Mouse (Mus musculus) embryonic facial prominence, embryonic 13.5 days (tissue): ENCODE measurements around the gene Lbr. TPM values are rescaled to one million over a fixed set of nuclear protein-coding genes. Genes with fewer than 3 reads are reported as not detected.

Source experiments
- ATAC-seq: fragments of 200-750 bp; cut with Nextera tagmentation; 2 replicates; pipeline ENCODE4 v1.8.0; 2017; ENCODE audit warnings: low read depth; ENCODE audit not compliant: insufficient number of reproducible peaks, insufficient read depth, low FRiP score, low TSS enrichment
- H3K27ac ChIP-seq: fragments of 300-500 bp; sonication (generic); 2 replicates; pipeline ENCODE4 v1.5.1; 2015; ENCODE audit warnings: moderate library complexity, mild to moderate bottlenecking, inconsistent platforms
- H3K27me3 ChIP-seq: fragments of 300-500 bp; sonication (generic); 2 replicates; pipeline ENCODE4 v1.6.1; 2015; ENCODE audit warnings: mild to moderate bottlenecking, inconsistent platforms
- H3K36me3 ChIP-seq: fragments of 300-500 bp; sonication (generic); 2 replicates; pipeline ENCODE4 v1.6.1; 2015; ENCODE audit warnings: mild to moderate bottlenecking, inconsistent platforms
- H3K4me1 ChIP-seq: fragments of 300-500 bp; sonication (generic); 2 replicates; pipeline ENCODE4 v1.6.1; 2015; ENCODE audit warnings: inconsistent platforms
- H3K4me2 ChIP-seq: fragments of 300-500 bp; sonication (generic); 2 replicates; pipeline ENCODE4 v1.6.1; 2015; ENCODE audit warnings: moderate library complexity, mild to moderate bottlenecking, inconsistent platforms
- H3K4me3 ChIP-seq: fragments of 300-500 bp; sonication (generic); 2 replicates; pipeline ENCODE4 v1.5.1; 2015; ENCODE audit warnings: mild to moderate bottlenecking, inconsistent platforms
- H3K9ac ChIP-seq: fragments of 300-500 bp; sonication (generic); 2 replicates; pipeline ENCODE4 v1.6.1; 2015; ENCODE audit warnings: mild to moderate bottlenecking, inconsistent platforms
- H3K9me3 ChIP-seq: fragments of 300-500 bp; sonication (generic); 2 replicates; pipeline ENCODE4 v1.6.1; 2016; ENCODE audit warnings: inconsistent platforms
- WGBS: fragments of 180-500 bp; shearing (Covaris S2); methylation state at CpG from one replicate; pipeline ENCODE4 v1.1.7; 2015; ENCODE audit warnings: mixed read lengths; 5-methylcytosine and 5-hydroxymethylcytosine counted together
- polyA plus RNA-seq: library from polyadenylated mRNA; unstranded; fragments of >200 nt; fragmentation: Nextera tagmentation; extraction: Ambion mirVana; gene quantifications from 2 replicates; pipeline ENCODE4 v1.2.1, GENCODE M21; 2015

Gene Lbr
- polyA plus RNA-seq, 1 experiment from 2014 or later: 93.1 TPM

GRCm38 (mm10) chr1:181865863-181866216, 23.0 kb upstream of the Lbr start:
- no peaks in the 10 kb centered on the region for H3K36me3 ChIP-seq
- no peak overlapping the region for H3K27ac ChIP-seq
- H3K27me3 ChIP-seq: no peaks in the 10 kb centered on the region
- H3K4me1 ChIP-seq: peaks cover 5% of the 10 kb centered on the region
- no peak overlapping the region for H3K4me2 ChIP-seq
- no peak for ATAC-seq
- H3K4me3 ChIP-seq: no peak overlapping the region
- H3K9ac ChIP-seq: no peak overlapping the region
- 59% methylated on average over 5 of the region's 5 CpGs for WGBS
- H3K9me3 ChIP-seq: no peaks in the 10 kb centered on the region

- ATAC-seq: no peak
- no peak overlapping the region for H3K27ac ChIP-seq
- peaks cover 10% of the 10 kb centered on the region for H3K4me1 ChIP-seq
- no peaks in the 10 kb centered on the region for H3K27me3 ChIP-seq
- no peak overlapping the region for H3K4me3 ChIP-seq
- no peaks in the 10 kb centered on the region for H3K36me3 ChIP-seq
- 70% methylated on average over 11 of the region's 11 CpGs for WGBS
- H3K9me3 ChIP-seq: no peaks in the 10 kb centered on the region
- H3K9ac ChIP-seq: no peak overlapping the region
- no peak overlapping the region for H3K4me2 ChIP-seq
Measured at GRCm38 (mm10) chr1:181864971-181865862, 22.4 kb upstream of the Lbr start.

- Histone ChIP-seq H3K4me3 (no peak overlapping the region), H3K9me3 (no peaks in the 10 kb centered on the region), H3K36me3 (no peaks in the 10 kb centered on the region), H3K4me1 (peaks cover 10% of the 10 kb centered on the region), H3K27ac (no peak overlapping the region), H3K4me2 (no peak overlapping the region), H3K27me3 (no peaks in the 10 kb centered on the region), H3K9ac (no peak overlapping the region)
- ATAC-seq: no peak
- WGBS: 40% methylated on average over 8 of the region's 8 CpGs
Measured at GRCm38 (mm10) chr1:181863431-181863830, 20.6 kb upstream of the Lbr start.

- WGBS: 57% methylated on average over 16 of the region's 16 CpGs
- Histone ChIP-seq H3K9me3 (no peaks in the 10 kb centered on the region), H3K4me1 (peaks cover 10% of the 10 kb centered on the region), H3K27ac (no peak overlapping the region), H3K9ac (no peak overlapping the region), H3K36me3 (no peaks in the 10 kb centered on the region), H3K27me3 (no peaks in the 10 kb centered on the region), H3K4me2 (no peak overlapping the region), H3K4me3 (no peak overlapping the region)
- no peak for ATAC-seq
Measured at GRCm38 (mm10) chr1:181862676-181863374, 20.0 kb upstream of the Lbr start.

DNA sequence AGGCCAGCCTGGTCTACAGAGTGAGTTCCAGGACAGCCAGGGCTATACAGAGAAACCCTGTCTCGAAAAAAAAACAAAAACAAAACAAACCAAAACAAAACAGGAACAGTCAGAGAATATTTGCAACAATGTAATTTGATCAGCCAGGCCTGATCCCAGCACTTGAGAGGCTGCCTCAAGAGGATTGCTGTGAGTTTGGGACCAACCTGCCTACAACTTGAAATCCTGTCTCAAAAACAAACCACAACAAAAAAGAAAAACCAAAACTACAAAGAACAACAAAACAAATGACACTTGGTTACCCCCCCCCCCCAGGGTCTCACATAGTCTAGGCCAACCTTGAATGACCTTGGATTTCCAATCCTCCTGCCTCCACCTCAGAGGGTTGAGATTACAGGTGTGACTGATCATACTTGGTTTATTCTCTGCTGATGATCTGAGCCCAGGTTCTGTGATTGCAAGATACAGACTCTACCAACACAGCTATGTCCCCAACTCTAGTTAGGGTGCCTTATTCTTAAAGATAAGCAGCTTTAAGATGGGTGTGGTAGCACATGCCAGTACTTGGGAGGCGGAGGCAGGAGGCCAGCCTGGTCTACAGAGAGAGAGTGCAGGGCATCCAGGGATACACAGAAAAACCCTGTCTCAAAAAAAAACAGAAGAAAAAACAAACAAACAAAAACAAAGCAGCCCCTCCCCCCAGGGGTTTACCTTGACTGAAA, 18.5 kb upstream of the Lbr start:
- whole genome bisulfite sequencing: 70% methylated on average over 2 of the region's 2 CpGs
- ATAC-seq: no peak
- Histone ChIP-seq H3K4me1 (peaks cover 10% of the 10 kb centered on the region), H3K27me3 (no peaks in the 10 kb centered on the region), H3K9me3 (no peaks in the 10 kb centered on the region), H3K9ac (no peak overlapping the region), H3K4me2 (no peak overlapping the region), H3K27ac (no peak overlapping the region), H3K36me3 (no peaks in the 10 kb centered on the region), H3K4me3 (no peak overlapping the region)

- Histone ChIP-seq H3K4me2 (no peak overlapping the region), H3K27me3 (no peaks in the 10 kb centered on the region), H3K9me3 (no peaks in the 10 kb centered on the region), H3K36me3 (no peaks in the 10 kb centered on the region), H3K4me3 (no peak overlapping the region), H3K4me1 (peaks cover 10% of the 10 kb centered on the region), H3K27ac (no peak overlapping the region), H3K9ac (no peak overlapping the region)
- WGBS: 17% methylated on average over 5 of the region's 5 CpGs
- ATAC-seq: no peak
Measured at GRCm38 (mm10) chr1:181860659-181861058, 17.8 kb upstream of the Lbr start.

- Histone ChIP-seq H3K4me3 (no peak overlapping the region), H3K4me2 (no peak overlapping the region), H3K4me1 (peaks cover 13% of the 10 kb centered on the region), H3K27ac (no peak overlapping the region), H3K27me3 (no peaks in the 10 kb centered on the region), H3K9me3 (no peaks in the 10 kb centered on the region), H3K9ac (no peak overlapping the region), H3K36me3 (no peaks in the 10 kb centered on the region)
- WGBS: 92% methylated on average over 2 of the region's 2 CpGs
- ATAC-seq: no peak
Measured at GRCm38 (mm10) chr1:181856329-181856728, 13.5 kb upstream of the Lbr start.

DNA sequence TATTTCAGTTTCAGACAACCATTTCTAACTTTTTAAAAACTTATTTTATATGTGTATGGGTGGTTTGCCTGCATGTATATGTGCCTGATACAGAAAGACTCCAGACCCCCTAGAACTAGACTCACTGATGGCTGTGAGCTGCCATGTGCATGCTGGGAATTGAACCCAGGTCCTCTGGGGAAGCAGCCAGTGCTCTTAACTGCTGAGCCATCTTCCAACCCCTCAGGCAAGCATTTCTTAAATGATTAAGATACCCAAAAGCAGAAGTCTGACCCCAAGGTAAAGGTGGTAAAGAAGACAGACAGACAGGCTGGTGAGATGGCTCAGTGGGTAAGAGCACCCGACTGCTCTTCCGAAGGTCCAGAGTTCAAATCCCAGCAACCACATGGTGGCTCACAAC, 12.0 kb upstream of the Lbr start:
- peaks cover 3% of the 10 kb centered on the region; the same call in 1 of the 2 replicates for H3K9me3 ChIP-seq
- H3K27ac ChIP-seq: no peak overlapping the region
- H3K4me3 ChIP-seq: no peak overlapping the region
- H3K4me2 ChIP-seq: no peak overlapping the region
- peaks cover 7% of the 10 kb centered on the region for H3K4me1 ChIP-seq
- no peaks in the 10 kb centered on the region for H3K36me3 ChIP-seq
- H3K9ac ChIP-seq: no peak overlapping the region
- no peak for ATAC-seq
- H3K27me3 ChIP-seq: no peaks in the 10 kb centered on the region
- WGBS: 95% methylated on average over 2 of the region's 2 CpGs

- 0 out of 2 replicates have a peak, but pooled peaks have one; percentile 26 for ATAC-seq
- WGBS: 9% methylated on average over 21 of the region's 21 CpGs
- H3K36me3 ChIP-seq: no peaks in the 10 kb centered on the region
- no peak overlapping the region for H3K27ac ChIP-seq
- H3K9me3 ChIP-seq: peaks cover 3% of the 10 kb centered on the region; the same call in 1 of the 2 replicates
- peak overlapping the region; percentile 12 for H3K4me3 ChIP-seq
- H3K9ac ChIP-seq: peak overlapping the region; percentile 49; the same call in 1 of the 2 replicates
- H3K4me2 ChIP-seq: peak overlapping the region; percentile 54
- H3K4me1 ChIP-seq: peaks cover 8% of the 10 kb centered on the region
- no peaks in the 10 kb centered on the region for H3K27me3 ChIP-seq
Measured at GRCm38 (mm10) chr1:181853081-181853736, 10.4 kb upstream of the Lbr start.

- Histone ChIP-seq H3K4me3 (no peak overlapping the region), H3K27ac (no peak overlapping the region), H3K9ac (no peak overlapping the region), H3K9me3 (peaks cover 3% of the 10 kb centered on the region; the same call in 1 of the 2 replicates), H3K36me3 (no peaks in the 10 kb centered on the region), H3K4me2 (peak overlapping the region; percentile 54; the same call in 1 of the 2 replicates), H3K4me1 (peaks cover 12% of the 10 kb centered on the region), H3K27me3 (no peaks in the 10 kb centered on the region)
- ATAC-seq: no peak
- WGBS: 45% methylated on average over 13 of the region's 13 CpGs
Measured at GRCm38 (mm10) chr1:181852466-181852865, 9.6 kb upstream of the Lbr start.
